Mouse (Mus musculus): ENCODE results near the gene Hsf4.

Gene Hsf4

DNA sequence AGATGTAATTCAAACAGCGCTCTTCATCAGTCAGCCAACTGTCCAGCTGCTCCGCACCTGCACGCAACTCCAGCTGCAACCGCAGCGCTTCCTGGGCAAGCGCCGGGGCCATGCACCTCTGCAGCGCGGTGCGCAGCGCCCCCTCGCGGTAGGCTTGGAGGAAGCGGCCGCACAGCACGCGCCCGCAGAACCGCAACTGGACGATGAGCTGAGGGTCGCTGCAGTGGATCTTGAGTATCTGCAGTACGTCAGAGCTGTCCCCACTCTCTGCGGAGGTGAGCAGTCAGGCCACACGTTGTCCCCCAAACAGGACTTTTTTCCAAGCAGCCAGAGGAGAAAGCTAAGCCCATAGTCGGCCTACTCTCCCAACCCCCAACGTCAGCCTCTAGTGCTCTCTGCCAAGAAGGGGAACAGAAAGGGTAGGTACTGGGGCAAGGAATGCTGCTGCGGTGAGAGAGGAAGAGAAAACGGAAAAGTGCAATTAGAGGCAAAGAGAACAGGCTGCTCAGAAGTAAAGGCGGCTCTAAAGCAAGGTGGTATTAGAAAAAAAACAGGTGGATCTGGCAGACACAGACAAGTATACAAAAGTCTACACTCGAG, 9.8 kb upstream of the Hsf4 start:
- DNase-seq: peak; percentile 81

DNA sequence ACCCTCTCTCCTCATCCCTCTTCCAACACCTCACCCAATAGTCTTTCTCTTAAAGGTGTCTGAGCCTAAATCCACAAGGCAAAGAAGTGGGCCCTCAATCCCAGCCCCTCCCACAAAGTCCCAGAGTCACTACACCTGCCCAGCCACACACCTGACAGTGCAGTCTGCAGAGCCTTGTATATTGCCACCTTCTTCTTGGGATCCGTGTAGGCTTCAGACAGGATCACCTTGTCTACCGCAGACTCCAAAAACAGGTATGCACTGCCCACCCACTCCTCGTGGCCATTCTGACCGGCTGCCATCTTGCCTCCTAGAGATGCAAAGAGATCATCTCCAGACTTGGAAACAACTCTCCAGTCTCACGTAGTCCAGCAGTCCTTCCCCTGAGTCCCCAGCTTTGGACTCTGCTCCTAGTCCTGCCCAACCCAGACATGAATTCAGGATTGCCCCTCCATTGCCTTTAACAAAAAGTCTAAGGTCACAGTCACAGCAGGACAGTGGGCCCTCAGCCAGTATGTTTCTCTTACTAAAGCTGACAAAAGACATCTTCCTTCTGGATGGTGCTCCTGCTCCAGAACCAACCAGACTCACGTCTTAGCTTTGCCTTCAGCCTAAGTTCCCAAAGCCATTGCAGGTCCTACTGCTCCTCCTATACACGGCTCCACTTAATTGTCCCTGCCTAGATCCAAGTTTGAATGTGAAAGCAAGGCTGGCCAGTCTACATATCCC, 9.1 kb upstream of the Hsf4 start:
- DNase-seq: no peak

DNA sequence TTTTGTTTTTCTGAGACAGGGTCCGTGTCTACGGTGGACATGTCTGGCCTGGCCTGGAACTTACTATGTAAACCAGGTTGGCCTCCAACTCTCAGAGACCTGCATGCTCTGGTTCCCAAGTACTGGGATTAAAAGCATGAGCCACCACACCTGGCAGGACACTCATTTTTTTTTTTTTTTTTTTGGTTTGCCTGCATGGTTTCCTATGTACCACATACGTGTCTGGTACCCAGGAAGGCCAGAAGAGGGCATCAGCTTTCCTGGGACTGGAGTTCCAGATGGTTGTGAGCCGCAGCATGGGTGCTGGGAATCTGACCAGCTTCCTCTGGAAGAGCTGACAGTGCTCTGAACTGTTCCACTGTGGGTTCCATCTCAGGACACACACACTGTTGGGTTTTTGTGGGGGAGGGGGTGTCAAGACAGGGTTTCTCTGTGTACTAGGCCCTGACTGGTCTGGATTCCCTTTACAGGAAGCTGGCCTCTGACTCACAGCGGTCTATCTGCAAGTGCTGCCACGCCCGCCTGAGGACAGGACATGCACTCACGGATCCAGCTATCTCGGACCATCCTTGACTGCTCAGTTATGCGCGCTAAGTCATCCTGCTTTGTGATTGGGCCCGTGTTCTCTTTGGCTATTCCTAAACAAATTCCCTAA, 8.1 kb upstream of the Hsf4 start:
- DNase-seq: peak; percentile 42

DNA sequence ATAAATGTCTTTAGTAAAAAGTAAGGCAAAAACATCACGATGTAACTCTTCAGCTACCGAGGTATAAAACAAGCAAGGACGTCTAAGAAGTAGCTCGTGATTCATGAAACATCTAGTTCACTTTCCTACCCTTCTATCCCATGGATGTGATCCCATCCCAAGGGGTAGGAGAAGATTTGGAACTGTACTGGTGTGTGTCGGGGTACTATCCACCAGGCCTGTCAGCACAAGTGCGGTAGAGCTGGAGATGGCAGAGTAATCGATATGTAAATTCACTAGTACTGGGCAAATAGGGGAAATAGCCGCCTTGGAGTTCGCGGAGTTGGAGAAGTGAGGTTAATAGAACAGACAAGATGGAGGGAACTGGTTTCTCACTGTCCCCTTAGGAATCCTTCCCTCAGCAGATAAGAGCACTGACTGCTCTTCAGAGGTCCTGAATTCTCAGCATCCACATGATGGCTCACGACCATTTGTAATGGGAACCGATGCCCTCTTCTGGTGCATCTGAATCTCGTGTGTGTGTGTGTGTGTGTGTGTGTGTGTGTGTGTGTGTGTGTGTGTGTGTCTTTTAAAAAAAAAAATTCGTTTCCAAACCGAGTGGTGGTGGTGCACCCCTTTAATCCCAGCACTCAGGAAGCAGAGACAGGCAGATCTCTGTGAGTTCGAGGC, 6.2 kb upstream of the Hsf4 start:
- no peak for DNase-seq

DNA sequence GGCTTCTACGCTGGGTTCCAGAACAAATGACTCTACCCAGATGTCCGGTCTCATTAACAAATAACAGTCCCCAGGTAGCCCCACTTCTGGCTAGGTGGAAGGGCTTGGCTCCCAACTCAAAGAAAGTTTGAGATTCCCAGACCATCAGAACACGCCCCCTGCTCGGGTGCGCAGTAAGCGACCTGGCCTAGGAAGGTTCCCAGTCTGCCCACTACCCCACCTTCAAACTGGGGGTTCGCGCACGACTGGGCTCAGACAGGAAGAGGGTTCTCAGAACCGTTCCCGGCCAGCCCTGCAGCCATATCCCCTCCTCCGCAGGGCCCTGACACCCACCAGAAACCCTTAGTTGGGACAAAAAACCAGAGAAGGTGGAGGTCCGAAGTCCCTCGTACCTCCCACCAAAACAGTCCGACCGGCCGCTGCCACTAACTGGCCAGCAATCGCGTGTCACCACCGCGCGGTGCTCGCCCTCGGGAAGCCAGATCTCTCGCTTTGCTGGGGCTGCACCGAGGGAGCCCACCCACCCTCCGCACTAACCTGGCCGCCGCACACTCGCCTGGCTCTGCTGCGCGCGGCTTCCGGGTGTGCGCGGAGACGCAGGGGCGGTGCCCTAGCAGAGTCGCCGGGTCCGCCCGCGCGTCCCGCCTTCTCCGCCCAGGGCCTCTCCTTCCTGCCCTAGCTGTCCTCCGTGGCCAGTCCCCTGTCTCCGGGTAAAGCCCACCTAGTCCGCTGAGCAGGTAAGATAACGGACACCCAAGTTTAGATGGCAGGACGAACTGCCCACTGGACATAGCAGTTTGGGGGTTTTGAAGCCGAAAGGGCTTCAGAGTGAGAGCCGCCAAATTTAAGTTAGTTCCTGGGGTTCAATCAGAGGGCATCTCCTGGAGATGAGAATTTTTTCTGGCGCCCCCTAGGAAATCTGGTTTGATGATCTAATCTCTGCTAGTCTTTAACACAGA, 5.3 kb upstream of the Hsf4 start, which contains the start of the genes Tradd and Fbxl8:
Gene Tradd (minus strand): TSS at position 586 of the 959 bp plus-strand sequence.
Gene Fbxl8 (plus strand): TSS at position 625 of the 959 bp plus-strand sequence.
- DNase-seq: peak; percentile 84

DNA sequence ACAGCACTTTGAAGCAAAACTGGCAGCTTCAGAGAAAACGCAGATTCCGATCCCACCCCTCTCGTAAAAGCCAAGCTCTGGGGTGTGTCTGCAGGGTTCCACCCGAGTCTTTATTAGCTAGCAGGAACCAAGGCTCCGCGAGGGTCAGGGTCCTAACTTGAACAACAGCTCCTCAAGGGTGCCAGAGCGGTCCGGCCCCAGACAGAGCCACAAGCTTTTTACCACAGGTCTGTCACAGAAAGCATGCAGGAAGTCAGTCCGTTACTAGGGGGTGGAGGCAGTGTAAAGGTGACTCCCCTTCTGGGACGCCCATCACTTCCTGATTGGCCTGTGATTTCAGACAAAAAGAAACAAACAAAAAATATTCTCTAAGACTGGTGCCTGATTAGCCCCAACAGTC, 4.5 kb upstream of the Hsf4 start:
- no peak for DNase-seq

DNA sequence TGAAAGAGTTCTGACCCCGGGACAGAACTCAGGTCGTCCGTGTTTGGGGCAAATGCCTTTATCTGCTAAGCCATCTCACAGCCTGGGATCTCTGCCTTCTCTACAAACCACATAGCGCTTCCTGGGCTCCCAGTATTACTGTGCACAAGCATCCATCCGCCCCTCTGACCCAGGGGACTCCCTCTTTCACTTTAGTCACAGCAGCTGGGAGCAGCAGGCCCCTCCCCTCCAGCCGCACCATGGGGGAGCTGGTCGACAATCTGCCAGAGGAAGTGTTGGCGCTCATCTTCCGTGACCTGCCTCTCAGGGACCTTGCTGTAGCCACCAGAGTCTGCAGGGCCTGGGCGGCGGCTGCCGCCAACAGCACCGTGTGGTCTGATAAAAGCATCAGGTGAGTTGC, 2.8 kb upstream of the Hsf4 start:
- no peak for DNase-seq

DNA sequence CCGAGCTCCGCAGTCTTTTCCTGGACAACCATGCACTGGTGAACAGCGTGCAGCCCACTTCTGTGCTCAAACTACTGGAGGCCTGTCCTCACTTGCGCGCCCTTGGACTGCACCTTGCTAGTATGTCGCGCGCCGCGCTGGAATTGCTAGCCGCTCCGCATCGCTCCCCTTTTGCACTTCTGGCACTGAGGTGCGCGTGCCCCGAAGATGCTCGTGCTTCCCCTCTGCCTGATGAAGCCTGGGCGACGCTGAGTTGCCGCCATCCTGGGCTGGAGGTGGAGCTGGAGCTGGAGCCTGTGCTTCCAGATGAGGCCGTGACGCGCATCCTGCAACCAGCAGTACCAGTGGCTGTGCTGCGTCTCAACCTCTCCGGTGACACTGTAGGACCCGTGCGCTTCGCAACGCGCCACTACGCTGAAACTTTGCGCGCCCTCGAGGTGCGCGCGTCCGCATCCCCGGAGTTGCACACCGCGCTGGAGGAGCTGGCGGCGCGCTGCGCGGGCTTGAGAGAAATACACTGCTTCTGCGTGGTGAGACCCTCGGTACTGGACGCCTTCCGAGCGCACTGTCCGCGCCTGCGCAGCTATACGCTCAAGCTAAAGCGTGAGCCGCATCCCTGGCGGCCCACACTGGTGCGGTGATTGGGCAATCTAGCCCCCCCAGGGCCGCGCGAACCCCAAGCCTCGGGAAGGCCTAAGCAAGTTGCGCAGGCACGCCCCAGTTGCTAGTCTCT, 1.1 kb upstream of the Hsf4 start:
- no peak for DNase-seq

DNA sequence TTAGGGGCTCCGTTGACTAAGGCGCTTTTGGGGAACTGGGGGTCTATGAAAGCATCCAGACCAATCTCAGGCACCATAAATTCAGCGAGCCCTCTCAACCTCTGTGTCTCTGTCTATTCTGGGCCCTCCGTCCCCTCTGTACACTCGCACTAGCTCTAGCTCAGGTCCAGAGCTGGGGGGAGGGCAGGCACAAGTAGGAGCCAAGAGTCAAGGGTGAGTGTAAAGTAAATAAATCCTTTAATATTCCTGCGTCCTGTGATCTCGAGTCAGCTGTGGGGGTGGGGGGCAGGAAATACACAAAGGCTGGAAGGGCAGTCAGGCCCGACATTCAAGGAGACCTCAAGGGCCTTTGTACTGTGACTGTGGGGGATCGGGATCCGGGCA, 534 bp upstream of the Hsf4 start:
- no peak for DNase-seq

DNA sequence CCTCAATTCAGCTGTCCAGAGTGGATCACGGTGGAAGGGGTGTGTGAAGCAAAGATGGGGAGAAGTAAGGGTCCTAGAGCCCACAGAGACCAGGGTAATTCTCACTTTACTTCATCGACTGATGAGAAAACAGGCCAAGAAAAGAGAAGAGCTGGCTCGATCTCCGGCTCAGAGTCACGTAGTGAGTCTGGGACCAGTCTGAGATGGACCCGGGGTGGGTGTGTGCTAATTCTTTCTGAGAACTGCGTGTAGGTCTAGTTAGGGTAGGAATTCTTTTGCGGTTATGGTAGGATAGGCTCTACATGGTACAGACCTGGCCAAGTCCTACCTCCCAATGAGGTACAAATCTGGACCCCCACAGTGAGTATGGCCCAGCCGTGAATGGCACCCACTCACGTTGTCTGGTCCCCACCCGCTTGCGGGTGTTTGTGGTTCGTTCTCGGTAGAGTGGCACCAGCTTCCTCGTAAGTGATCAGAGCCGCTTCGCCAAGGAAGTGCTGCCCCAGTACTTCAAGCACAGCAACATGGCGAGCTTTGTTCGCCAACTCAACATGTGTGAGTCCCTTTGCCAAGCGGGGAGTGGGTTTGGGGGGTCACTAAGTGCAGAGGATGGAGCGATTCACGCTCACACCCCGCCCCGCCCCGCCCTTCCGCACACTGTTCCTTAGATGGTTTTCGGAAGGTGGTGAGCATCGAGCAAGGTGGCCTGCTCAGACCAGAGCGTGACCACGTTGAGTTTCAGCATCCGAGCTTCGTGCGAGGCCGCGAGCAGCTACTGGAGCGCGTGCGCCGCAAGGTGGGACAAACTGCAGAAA, 707 bp downstream of the Hsf4 start:
- no peak for DNase-seq

DNA sequence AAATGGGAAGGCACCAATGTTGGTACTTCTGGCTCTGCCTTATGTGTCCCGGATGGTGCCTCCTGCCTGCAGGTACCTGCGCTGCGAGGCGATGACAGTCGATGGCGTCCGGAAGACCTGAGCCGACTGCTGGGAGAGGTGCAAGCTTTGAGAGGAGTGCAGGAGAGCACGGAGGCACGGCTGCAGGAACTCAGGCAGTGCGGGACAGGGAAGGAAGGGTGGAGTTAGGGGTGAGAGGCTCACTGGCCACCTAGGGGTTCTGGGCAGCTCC, 1.2 kb downstream of the Hsf4 start:
- no peak for DNase-seq

DNA sequence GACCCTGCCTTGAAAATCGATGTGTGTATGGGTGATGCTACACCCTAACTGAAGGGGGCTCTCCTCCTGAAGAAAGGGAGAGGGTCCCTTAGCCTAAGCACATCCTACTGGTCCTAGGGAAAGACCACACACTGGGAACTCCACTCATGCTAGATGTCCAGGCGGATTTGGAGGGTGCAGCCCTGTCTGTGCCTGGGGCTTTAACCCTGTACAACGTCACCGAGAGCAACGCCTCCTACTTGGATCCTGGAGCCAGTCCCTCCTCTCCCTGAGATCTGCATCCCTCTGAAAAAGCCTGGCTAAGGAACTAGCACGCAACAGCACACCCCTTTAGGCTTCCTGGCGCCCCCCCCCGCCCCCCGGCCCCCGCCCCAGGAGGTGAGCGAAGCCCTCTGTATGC, 5.8 kb downstream of the Hsf4 start:
- no peak for DNase-seq

DNA sequence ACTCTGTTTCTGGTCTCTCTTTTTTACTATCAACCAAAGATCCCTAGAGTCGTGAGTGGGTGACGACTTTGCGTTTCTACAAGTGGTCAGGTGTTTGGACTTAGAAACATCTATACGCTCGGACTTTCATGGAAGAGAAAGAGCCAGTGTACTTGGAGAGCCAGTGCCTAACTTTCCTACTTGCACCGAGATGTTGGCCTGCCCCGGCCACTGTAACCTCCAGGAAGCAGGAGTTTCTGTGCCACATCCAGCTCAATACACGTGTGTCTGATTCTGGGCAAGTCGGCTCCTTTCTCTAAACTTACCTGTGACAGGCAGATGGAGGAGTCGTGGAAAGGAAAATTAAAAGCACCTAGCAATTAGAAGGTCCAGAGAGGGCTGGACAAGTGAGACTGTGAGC, 6.2 kb downstream of the Hsf4 start, which contains the start of gene Nol3:
Gene Nol3 (plus strand): TSS at position 301 of the 400 bp plus-strand sequence.
- no peak for DNase-seq

DNA sequence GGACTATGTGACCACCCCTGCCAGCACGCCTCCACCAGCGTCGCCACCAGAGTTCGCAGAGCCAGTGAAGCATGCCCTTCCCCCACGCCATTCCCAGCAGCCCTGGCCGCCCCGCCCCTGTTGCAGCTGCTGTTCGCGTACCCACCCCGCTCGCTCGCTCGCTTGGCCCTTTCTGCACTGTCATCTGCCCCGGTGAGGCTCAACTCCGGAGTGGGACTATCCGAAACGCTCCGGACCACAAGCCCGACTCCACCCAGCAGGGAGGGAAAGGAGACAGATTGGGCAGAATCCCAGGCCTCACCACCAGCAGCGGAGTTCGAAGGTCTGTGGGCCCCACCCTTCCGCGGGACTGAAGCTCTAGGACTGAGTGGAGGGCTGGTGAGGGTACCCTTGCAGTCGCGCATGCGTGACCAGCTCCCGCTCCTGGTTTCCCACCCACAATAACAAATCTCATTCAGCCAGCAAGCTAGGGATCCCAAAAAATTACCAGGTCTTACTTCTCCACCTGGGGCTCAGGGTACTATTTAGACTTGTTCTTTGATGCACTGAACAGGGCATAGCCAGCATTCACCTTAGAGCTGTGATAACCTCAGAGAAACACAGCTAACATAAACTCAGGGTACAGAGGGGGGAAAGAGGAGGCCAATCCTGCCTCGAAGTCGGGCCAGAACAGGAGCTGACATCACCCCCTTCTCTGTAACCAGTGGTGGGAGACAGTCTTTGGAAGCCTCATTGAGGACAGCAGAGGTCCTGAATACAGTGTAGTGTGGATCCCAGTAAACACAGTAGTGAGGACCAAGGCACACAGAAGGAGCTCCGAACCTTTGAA, 6.9 kb downstream of the Hsf4 start:
- peak; percentile 69 for DNase-seq

DNA sequence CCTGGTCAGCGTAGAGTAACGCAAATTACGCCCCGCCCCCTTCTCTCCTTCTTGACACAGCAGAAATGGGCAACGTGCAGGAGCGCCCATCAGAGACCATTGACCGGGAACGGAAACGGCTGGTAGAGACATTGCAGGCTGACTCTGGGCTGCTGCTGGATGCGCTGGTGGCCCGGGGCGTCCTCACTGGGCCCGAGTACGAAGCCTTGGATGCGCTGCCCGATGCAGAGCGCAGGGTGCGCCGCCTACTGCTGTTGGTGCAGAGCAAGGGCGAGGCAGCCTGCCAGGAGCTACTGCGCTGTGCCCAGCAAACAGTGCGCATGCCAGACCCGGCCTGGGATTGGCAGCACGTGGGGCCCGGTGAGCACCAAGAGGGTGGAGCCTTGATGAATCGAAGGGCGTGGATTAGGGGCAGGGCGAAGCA, 9.3 kb downstream of the Hsf4 start:
- DNase-seq: peak; percentile 62

DNA sequence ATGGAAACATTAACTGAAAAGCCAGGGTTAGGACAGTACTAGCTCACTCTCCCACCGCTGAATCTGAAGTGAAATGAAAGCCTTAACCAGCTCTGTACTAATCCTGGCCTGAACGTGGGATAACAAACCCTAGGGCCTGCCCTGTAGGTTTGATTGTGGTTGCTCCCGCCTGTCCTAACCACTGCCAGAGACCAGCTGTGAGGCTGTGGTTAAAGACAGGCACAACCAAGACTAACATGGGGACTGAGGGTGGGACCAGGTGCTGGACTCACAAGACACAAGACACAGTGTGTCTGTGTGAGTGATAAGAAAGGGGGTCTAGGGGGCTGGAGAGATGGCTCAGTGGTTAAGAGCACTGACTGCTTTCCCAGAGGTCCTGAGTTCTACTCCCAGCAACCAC, 11.0 kb downstream of the Hsf4 start:
- DNase-seq: no peak

DNA sequence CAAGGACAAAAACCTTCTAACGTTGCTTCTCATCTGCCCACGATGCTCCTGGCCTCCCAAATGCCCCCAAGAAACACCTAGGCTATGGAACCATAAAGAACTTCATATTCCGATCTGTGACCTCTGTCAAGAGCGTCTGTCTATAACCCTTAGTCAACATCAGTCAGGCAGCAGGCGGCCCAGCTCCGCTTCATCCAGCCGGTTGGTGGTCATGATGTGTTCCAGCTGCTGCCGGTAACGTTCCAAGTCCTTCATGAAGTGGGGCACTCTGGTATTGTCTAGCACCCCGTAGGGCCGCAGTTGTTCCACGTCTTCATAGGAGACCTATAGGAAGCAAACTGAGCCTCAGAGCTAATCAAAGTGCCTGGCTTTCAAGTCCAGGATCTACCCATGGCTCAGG, 12.2 kb downstream of the Hsf4 start:
- DNase-seq: no peak

DNA sequence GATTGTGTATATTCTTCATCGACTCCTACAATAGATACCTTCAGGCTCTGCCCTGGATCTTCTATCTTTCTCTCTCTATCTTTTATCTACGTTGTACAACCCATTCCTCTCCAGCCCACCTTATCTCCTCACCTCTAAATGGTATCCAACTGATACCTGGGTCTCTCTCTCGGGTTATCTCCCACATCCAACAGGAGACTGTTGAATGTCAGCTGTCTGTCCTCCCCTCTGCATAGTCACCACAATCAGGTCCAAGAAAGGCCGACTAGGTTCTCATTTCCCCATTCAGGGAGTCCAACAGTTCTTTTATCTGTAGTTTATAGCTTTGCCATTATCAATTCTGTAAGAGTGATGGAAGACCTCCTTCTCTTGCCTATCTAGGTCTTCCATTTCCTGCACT, 12.6 kb downstream of the Hsf4 start:
- no peak for DNase-seq

DNA sequence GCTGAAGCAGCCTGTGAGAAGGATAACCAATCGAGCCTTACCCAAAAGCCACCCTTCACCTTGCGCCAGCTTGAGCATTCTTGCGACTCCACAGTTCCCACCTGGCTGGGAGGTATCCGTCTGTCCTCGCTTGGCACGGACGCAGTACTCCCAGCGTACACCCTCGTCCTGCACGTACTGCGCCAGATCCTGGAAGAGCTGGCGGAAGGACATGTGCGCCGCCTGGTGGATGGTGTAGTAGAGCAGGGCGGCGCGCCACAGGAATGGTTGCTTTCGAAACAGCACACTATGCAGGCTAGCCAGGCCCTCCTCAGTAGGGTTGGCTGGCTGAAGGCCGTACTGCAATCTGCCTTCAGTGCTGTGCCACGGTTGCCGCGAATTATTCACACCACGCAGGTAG, 13.5 kb downstream of the Hsf4 start:
- peak; percentile 77 for DNase-seq

DNA sequence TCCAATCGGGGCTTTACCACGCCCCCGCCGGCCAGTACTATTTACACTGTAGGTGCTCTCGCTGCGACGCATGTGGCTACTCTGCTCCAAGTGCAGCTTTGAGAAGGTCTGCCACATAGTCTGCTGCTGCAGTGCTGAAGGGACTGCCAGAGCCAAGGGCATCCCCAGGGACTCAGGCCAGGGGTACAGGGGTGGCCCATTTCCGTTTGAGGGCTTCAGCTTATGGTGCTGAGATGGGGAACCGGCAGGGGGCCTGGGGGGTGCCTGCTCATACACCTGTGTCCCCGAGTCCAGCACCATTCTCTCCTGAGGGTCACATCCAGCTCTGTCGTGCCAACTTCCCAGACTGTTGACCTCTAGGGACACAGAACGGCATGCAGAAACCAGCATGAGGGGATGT, 15.9 kb downstream of the Hsf4 start:
- no peak for DNase-seq

Data from liver (tissue).